Mouse (Mus musculus): ENCODE results near the gene Arid3b.

DNA sequence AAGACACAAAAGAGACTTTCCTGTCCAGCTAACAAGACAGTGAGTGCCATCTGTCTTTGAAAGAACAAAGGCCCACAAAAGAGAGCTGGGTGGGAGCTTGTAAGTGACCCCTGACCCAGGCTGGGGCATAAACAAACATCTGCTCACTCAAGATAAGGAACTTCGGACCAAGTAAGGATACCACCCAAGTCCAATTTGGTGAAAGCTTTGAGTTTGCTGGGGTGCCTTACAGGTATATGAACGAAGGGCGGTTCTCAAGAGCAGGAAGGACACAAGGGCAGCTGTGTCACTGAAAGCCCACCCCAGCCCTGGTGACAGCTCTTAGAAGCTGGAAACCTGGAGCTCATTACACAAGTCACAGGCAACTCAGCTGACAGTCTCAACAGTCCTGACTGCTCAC is 62.8 kb downstream of the Arid3b start:
- TF ChIP-seq CTCF (IDR thresholded peaks at IDR 0.05; ENCODE audit: low read depth) (no peak), EP300 (IDR thresholded peaks at IDR 0.05; ENCODE audit: low read depth) (0 out of 2 replicates have a peak, but pooled peaks have one; percentile 34)

Data from liver, embryonic 14.5 days (tissue).